Mouse (Mus musculus) spleen, adult 2 months (tissue): ENCODE measurements around the gene Pak4. TPM values are rescaled to one million over a fixed set of nuclear protein-coding genes. Genes with fewer than 3 reads are reported as not detected.
A peak's percentile ranks its signal among the peaks of the same experiment; 100 is the strongest.

Experiments used
- DNase-seq, 2 experiments: peaks; one replicate each; pipeline versions ENCODE4 v3.0.0 to v3.0.0-alpha.2; 2012 to 2021; ENCODE audit warnings: low spot score in 2 of 2, low read depth in 1 of 2
- H3K27ac ChIP-seq: fragments of 200-500 bp; 2 replicates; pipeline ENCODE4 v1.5.1; 2012; ENCODE audit warnings: low read length, inconsistent platforms; ENCODE audit not compliant: insufficient read depth
- H3K27me3 ChIP-seq: fragments of 200-500 bp; 2 replicates; pipeline ENCODE4 v1.6.1; 2012; ENCODE audit warnings: mild to moderate bottlenecking, moderate library complexity, low read length, inconsistent platforms; ENCODE audit not compliant: control insufficient read depth, insufficient read depth
- H3K36me3 ChIP-seq: fragments of 200-500 bp; 2 replicates; pipeline ENCODE4 v1.6.1; 2012; ENCODE audit warnings: mild to moderate bottlenecking, low read length, inconsistent platforms; ENCODE audit not compliant: control insufficient read depth, insufficient read depth
- H3K4me1 ChIP-seq: fragments of 200-500 bp; 2 replicates; pipeline ENCODE4 v1.6.1; 2011; ENCODE audit warnings: inconsistent platforms; ENCODE audit not compliant: control insufficient read depth, insufficient read depth, insufficient read length
- H3K4me3 ChIP-seq: fragments of 200-500 bp; 2 replicates; pipeline ENCODE4 v1.5.1; 2011; ENCODE audit warnings: mild to moderate bottlenecking, inconsistent platforms; ENCODE audit not compliant: insufficient read depth, insufficient read length; ENCODE audit errors: extremely low read depth
- CTCF ChIP-seq: fragments of 200-500 bp; IDR thresholded peaks from 2 replicates; pipeline ENCODE4 v1.5.1; 2011; ENCODE audit warnings: mild to moderate bottlenecking, inconsistent platforms; ENCODE audit not compliant: insufficient read depth, insufficient read length, insufficient replicate concordance; ENCODE audit errors: extremely low read depth
- POLR2A ChIP-seq: fragments of 200-500 bp; IDR thresholded peaks from 2 replicates; pipeline ENCODE4 v1.6.1; 2011; ENCODE audit warnings: low read depth, low read length, inconsistent platforms
- WGBS: fragments of 180-500 bp; shearing (Covaris S2); methylation state at CpG from one replicate; pipeline ENCODE4 v1.1.7; 2018; 5-methylcytosine and 5-hydroxymethylcytosine counted together
- polyA plus RNA-seq: library from polyadenylated mRNA; depleted of rRNA; stranded (reverse); fragments of >200 nt; gene quantifications from 2 replicates; pipeline ENCODE4 v1.2.3, GENCODE M21; 2012

Gene Pak4
- polyA plus RNA-seq, 1 experiment = 13.2 TPM

- peak; percentile 44 to 75 for DNase-seq
- no peaks in the 10 kb centered on the region for H3K27me3 ChIP-seq
- no peak overlapping the region for H3K4me3 ChIP-seq
- TF ChIP-seq CTCF (peak; percentile 81; the same call in 1 of the 2 replicates), POLR2A (no peak)
- H3K36me3 ChIP-seq = no peaks in the 10 kb centered on the region
- H3K4me1 ChIP-seq = peaks cover 14% of the 10 kb centered on the region
- 6% methylated on average over 11 of the region's 11 CpGs for WGBS
- H3K27ac ChIP-seq = no peak overlapping the region
Observed at GRCm38 (mm10) chr7:28601029-28601428, 3.0 kb upstream of the Pak4 start.

- 37% methylated on average over 2 of the region's 2 CpGs for WGBS
Observed at GRCm38 (mm10) chr7:28598951-28599350, 966 bp upstream of the Pak4 start.

GRCm38 (mm10) chr7:28597277-28597570 is 761 bp downstream of the Pak4 start:
- Histone ChIP-seq H3K36me3 (no peaks in the 10 kb centered on the region), H3K4me1 (peaks cover 32% of the 10 kb centered on the region), H3K27me3 (no peaks in the 10 kb centered on the region), H3K27ac (no peak overlapping the region), H3K4me3 (peak overlapping the region; percentile 78; the same call in 1 of the 2 replicates)
- DNase-seq = no peak
- 40% methylated on average over 9 of the region's 9 CpGs for WGBS
- TF ChIP-seq POLR2A (no peak), CTCF (no peak)

More at GRCm38 (mm10) chr7:28598951-28599350, 966 bp upstream of the Pak4 start:
- Histone ChIP-seq H3K4me1 (peaks cover 19% of the 10 kb centered on the region), H3K4me3 (no peak overlapping the region), H3K27ac (no peak overlapping the region), H3K27me3 (no peaks in the 10 kb centered on the region), H3K36me3 (no peaks in the 10 kb centered on the region)
- TF ChIP-seq POLR2A = no peak
- TF ChIP-seq CTCF = no peak
- DNase-seq = no peak

GRCm38 (mm10) chr7:28596436-28597276 is 1.3 kb downstream of the Pak4 start:
- TF ChIP-seq CTCF = no peak
- TF ChIP-seq POLR2A = no peak
- Histone ChIP-seq H3K4me3 (0 out of 2 replicates have a peak overlapping the region, but pooled peaks have one; percentile 78), H3K27me3 (no peaks in the 10 kb centered on the region), H3K36me3 (no peaks in the 10 kb centered on the region), H3K27ac (no peak overlapping the region), H3K4me1 (peaks cover 32% of the 10 kb centered on the region)
- DNase-seq = no peak
- 80% methylated on average over 20 of the region's 20 CpGs for WGBS

GRCm38 (mm10) chr7:28595751-28596435 is 2.1 kb downstream of the Pak4 start:
- H3K27me3 ChIP-seq = no peaks in the 10 kb centered on the region
- no peaks in the 10 kb centered on the region for H3K36me3 ChIP-seq
- H3K4me1 ChIP-seq = peaks cover 32% of the 10 kb centered on the region
- no peak for DNase-seq
- no peak for TF ChIP-seq POLR2A
- no peak for TF ChIP-seq CTCF
- WGBS = 75% methylated on average over 8 of the region's 8 CpGs
- H3K4me3 ChIP-seq = no peak overlapping the region
- no peak overlapping the region for H3K27ac ChIP-seq

GRCm38 (mm10) chr7:28593206-28594111 is 4.5 kb downstream of the Pak4 start:
- 38% methylated on average over 14 of the region's 14 CpGs for WGBS
- DNase-seq = peak in 1 of 2 experiments; percentile 56
- H3K4me1 ChIP-seq = peaks cover 32% of the 10 kb centered on the region
- H3K27ac ChIP-seq = peak overlapping the region; percentile 39
- no peaks in the 10 kb centered on the region for H3K36me3 ChIP-seq
- no peak for TF ChIP-seq POLR2A
- no peak for TF ChIP-seq CTCF
- no peak overlapping the region; the same call in 1 of the 2 replicates for H3K4me3 ChIP-seq
- H3K27me3 ChIP-seq = no peaks in the 10 kb centered on the region
